Mouse (Mus musculus): ENCODE measurements around the gene Col23a1.

The Col23a1 gene

GRCm38 (mm10) chr11:51388892-51389340 lies 99.2 kb downstream of the Col23a1 start:
- DNase-seq (ENCODE audit: low spot score in 2 of 2), result no peak

GRCm38 (mm10) chr11:51389763-51390162 lies 100.0 kb downstream of the Col23a1 start:
- DNase-seq (ENCODE audit: low spot score in 2 of 2), result no peak

- no peak for DNase-seq (ENCODE audit: low spot score in 2 of 2)
These were observed 100.8 kb downstream of the Col23a1 start for GRCm38 (mm10) chr11:51390521-51390920.

DNA sequence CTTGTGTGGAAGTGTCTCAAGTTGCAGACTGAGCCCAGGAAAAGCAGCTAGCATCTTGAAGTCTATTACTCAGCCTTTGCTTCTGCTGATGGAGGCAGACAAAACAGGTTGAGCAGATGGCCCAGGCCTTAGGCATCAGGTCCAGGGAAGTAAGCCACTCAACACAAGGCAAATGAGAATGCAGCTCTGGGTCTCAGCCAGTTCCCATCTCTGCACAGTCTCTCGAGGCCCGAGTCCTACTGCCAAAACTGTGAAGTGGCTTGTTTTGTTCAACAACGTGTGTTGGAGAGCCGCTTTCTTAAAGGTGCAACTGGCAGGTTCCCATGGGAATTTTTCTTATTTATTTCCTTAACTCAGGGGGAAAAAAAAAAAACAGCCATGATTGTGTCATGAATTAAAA lies 101.8 kb downstream of the Col23a1 start:
- DNase-seq (ENCODE audit: low spot score in 2 of 2), result no peak

DNA sequence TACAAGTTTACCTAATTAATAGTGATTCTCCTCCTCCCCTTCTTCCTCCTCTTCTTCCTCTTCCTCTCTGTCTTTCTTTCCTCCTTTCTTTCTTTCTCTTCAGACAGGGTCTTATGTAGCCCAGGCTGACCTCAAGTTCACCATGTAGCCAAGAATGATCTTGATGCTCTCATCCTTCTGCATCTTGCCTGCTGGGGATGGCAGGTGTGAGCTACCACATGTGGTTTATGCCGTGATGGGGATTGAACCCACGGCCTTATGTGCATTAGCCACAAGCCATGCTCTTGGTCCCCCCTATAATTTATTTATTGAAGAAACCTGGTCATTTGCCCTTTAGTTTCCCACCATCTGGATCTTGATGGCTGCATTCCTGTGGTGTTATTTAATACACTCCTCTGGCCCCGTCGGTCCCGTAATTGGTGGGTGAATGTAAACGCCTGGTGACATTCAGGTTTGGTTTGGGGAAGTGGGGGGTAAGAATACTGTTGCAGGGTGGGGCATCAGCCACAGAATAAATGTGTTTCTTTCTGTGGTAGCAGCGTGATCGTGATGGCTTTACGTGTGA lies 104.7 kb downstream of the Col23a1 start:
- no peak for DNase-seq (ENCODE audit: low spot score in 2 of 2)

DNA sequence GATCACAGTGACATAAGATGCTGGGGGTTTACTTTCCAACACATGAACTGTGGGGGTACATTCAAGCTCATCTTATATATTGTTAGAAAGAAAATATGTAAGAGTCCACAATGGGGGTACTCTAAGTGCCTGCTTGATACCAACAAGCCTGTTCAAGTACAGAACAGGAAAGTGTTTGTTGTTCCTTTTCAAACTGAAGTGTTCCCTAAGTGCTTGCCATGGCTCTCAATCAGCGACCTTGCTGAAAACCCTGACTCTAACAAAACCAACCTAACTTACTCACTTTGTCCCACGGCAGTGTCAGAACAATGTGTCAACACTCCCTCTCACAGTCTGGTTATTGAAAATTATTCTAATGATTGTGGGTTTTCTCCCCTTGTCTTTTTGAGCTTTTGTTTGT lies 106.7 kb downstream of the Col23a1 start:
- DNase-seq (ENCODE audit: low spot score in 2 of 2), result no peak

- DNase-seq (ENCODE audit: low spot score in 2 of 2), result no peak
These were observed 108.4 kb downstream of the Col23a1 start for GRCm38 (mm10) chr11:51398084-51398483.

- DNase-seq (ENCODE audit: low spot score in 2 of 2), result no peak
These were observed 110.6 kb downstream of the Col23a1 start for GRCm38 (mm10) chr11:51400356-51400755.

DNA sequence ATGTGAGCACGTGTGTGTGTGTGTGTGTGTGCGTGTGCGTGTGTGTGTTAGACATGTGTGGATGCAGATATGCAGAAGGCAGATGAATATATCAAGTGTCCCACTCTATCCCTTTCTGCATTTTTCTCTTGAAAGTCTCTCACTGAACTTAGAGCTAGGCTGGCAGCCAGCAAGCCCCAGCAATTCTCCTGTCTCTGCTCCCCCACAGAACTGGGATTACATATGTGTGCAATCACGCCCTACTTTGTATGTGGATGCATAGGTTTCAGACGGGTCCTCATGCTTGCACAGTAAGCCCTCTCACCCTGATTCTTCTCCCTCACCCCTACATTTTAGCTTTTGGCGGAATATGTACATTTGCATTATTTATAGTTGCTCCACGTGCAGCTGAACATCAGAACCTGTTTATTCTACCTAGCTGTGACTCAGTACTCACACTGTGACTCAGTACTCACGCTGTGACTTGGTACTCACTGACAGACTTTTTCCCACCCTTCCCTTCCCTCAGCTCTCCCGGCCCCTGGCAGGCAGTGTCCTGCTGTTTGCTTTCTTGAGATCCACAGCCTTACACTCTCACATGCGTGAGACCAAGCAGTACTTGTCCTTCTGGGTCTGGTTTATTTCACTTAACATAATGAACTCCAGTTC lies 111.9 kb downstream of the Col23a1 start:
- DNase-seq (ENCODE audit: low spot score in 2 of 2), result no peak

- DNase-seq (ENCODE audit: low spot score in 2 of 2), result no peak
These were observed 114.2 kb downstream of the Col23a1 start for GRCm38 (mm10) chr11:51403886-51404285.

DNA sequence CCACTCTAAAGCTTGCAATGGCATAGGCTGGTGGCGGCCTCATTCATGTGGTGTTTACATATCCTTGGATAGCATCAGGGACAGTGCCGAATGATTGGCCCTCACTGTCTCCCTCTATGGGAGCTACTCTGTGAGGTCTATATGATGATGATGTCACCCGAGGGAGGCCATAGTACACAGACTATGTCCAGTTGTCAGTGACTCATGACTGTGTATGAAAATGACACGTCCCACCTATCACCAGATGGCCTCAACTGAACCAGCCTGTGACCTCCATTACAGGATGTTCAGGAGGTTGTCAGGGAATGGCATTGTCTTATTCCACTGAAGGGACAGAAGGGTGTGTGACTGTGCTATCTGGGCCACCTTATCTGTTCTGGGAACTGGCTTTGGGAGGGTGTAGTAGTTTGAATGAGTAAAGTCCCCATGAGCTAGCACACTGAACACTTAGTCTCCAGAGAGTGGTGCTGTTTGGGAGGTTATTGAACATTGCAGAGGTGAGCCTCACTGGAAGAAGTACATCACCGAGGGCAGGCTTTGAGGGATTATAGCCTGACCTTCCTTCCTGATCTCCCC lies 115.2 kb downstream of the Col23a1 start:
- DNase-seq (ENCODE audit: low spot score in 2 of 2), result no peak

DNA sequence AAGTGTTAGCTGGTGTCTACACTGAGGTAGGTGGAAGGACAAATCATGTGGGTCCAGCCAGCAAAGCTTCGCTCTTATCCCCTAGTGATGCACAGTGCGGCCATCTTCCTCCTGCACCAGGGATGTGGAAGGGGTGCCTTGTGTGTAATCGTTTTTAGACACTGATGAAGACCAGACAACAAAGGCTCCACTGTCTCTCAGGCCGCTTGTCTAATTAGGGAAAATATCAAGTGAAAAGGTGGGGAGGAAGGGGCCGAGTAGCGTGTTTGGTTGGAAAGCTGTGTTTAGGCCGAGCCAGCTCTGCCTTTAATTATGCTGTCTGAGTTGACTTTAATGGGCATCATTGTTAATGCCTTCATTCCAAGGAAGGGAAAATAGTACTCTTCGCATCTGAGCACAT lies 116.8 kb downstream of the Col23a1 start:
- no peak for DNase-seq (ENCODE audit: low spot score in 2 of 2)

DNA sequence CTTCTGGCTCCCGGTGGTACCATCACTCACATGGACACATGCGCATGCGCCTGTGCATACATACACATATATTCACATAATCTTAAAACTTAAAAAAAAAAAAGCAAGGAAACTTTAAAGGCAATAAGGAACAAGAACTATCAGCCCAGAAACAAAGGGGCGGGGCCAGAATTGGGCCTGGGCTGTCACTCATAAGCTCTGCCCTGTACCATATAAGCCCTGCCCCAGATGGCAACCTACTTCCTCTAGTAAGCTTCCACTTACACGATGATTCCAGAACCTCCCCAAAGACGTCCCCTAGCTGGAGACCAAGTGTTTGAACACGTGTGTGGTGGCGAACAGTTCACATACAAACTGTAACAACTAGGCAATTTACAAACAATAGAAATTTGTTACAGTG lies 117.6 kb downstream of the Col23a1 start:
- DNase-seq (ENCODE audit: low spot score in 2 of 2), result no peak

GRCm38 (mm10) chr11:51410771-51411170 lies 121.1 kb downstream of the Col23a1 start:
- no peak for DNase-seq (ENCODE audit: low spot score in 2 of 2)

DNA sequence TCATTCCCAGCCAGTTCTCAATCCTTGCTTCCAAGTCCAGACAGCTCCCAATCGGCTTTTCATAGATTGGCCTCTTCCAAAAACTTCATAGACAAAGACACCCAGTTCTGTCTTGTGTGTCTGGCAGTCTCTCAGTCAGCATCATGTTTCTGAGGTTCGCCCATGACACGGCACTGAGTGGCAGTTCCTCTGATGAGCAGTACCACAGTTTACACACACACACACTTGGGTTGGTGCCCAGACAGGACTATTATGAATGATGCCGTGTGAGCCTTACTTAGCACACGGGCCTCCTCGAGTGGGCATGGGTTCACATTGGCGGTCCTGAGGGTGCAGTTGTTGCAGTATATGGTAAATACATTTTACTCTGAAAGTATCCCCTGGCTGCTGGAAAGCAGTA lies 124.8 kb downstream of the Col23a1 start:
- no peak for DNase-seq (ENCODE audit: low spot score in 2 of 2)

DNA sequence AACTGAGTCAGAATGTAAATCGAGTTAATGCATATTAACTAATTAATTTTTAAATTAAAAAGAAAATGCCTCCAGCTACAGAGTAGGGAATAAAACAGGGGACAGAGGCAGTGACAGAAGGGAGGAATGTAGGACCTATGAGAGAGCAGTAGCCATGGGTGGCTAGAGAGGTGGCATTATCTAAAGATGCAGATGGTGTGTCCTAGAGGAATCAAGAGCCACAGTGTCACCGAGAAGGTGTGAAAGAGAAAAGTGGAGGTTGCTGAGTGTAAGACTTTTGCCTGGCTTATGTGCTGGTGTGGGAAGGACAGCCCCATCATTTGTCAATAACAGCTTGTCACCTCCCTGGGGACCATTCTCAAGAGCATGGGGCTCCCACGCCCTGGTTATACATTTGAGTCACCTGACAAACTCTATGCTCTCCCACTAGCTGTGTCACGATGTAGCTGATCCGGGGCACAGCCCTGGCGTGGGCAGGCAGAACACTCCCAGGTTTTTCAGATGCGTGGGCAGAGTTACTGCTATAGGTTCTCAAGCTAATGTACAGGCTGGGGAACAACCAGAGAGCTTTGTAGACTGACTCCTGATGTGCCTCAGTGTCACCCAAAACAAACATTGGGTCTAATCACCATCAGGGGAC lies 125.4 kb downstream of the Col23a1 start:
- DNase-seq (ENCODE audit: low spot score in 2 of 2), result no peak

- DNase-seq (ENCODE audit: low spot score in 2 of 2), result no peak
These were observed 129.1 kb downstream of the Col23a1 start for GRCm38 (mm10) chr11:51418807-51419206.

- DNase-seq (ENCODE audit: low spot score in 2 of 2), result no peak
These were observed 132.2 kb downstream of the Col23a1 start for GRCm38 (mm10) chr11:51421878-51422277.

DNA sequence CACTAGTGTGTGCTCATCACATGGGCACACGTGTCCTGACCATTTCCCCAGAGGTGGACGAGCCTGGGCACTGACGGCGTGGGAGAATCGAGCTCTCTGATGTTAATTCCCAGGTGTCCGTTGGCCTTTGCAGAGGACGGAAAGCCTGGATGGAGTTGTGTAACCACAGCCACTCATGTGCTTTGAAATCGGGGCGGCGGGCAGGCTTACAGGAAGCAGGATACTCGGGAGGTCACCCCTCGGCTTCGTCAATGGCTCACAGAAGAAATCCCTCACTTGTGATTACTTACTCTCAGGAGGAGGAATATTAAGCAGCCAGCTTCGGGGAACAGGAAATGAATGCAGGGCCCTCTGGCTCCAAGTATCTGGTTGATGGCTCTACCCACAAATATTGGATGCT lies 133.0 kb downstream of the Col23a1 start:
- DNase-seq (ENCODE audit: low spot score in 2 of 2), result no peak

GRCm38 (mm10) chr11:51426155-51426554 lies 136.4 kb downstream of the Col23a1 start:
- no peak for DNase-seq (ENCODE audit: low spot score in 2 of 2)

- DNase-seq (ENCODE audit: low spot score in 2 of 2), result no peak
These were observed 139.9 kb downstream of the Col23a1 start for GRCm38 (mm10) chr11:51429428-51430179.

DNA sequence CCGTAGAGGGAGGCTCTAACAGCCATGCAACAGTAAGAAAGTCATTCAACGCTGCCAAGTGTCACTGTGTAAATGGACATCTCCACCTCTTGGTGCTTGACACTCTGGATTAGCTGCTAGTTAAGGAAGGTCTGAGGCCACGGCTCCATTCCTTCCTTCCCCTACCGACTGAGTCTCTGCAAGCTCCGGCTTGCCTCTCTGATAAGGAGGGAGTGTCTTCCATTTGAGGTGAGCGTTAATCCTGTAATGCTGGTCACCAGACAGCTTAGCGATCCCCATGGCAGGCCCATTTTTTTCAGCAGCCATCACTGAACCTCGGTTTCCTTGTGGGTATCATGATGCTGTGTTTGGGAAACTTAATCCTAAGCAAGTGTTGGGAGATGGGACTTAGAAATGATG lies 140.5 kb downstream of the Col23a1 start:
- no peak for DNase-seq (ENCODE audit: low spot score in 2 of 2)

All from thymus, postnatal 10 days (tissue).